In the genomic region with DNA sequence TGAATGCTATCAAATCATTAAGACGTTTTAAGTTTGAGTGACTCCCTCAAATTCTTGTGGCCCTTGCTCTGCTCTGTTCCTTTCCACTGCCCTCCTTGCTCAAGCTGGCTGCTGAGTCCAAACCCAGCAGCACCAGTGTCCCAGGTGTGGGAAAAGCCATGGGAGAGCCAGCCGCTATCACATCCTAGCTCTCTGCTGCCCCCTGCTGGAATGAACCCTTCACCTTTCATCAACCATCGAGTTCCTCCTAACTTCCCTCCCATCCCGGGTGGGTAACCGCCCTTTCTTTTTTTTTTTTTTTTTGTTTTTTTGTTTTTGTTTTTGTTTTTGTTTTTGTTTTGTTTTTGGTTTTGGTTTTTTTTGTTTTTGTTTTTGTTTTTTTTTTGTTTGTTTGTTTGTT, we compare ENCODE assay signal across 7 mouse cellular contexts.
DNase-seq lines count a peak whose midpoint lies in the region; ATAC-seq and TF ChIP-seq lines count a peak whose summit lies in the region.

No protein-coding gene starts in this region.

- WGBS in lung, embryonic 14.5 days = 62% methylated on average over 5 of the region's 5 CpGs

- H3ac ChIP-seq in C2C12 (ENCODE audit: control insufficient read depth, insufficient read length, low read depth) = no peak overlapping the region

- H3K9me3 ChIP-seq in CH12.LX (replicated peaks; ENCODE audit: low read length) = no peaks in the 10 kb centered on the region
- no peaks in the 10 kb centered on the region for H3K9me3 ChIP-seq in lung, embryonic 14.5 days (ENCODE audit: low read depth, low read length)

- H3K4me3 ChIP-seq in C2C12 (ENCODE audit: insufficient read depth, poor library complexity, severe bottlenecking) (no peak overlapping the region), CH12.LX (replicated peaks in 1 of 3; ENCODE audit: low read depth in 2 of 3, low read length in 2 of 3, poor library complexity in 1 of 3) (no peak overlapping the region)
- no peak overlapping the region for H3K4me3 ChIP-seq in lung, embryonic 14.5 days (ENCODE audit: low read depth, low read length)

- peak; percentile 17 for TF ChIP-seq CTCF in C2C12 (IDR thresholded peaks at IDR 0.05; ENCODE audit: control insufficient read depth, insufficient read depth, insufficient read length)
- peak in 1 of 2 experiments; percentile 63; a peak in 2 of 4 replicates for TF ChIP-seq CTCF in CH12.LX (conservative IDR thresholded peaks at IDR 0.05 in 1 of 2, IDR thresholded peaks at IDR 0.05 in 1 of 2; ENCODE audit: low read depth in 2 of 2, low read length in 2 of 2)
- TF ChIP-seq CTCF in lung, embryonic 14.5 days (IDR thresholded peaks at IDR 0.05; ENCODE audit: low read depth) = peak; percentile 71

- no peaks in the 10 kb centered on the region for H3K79me2 ChIP-seq in C2C12 (ENCODE audit: control insufficient read depth, insufficient read depth)
- H3K79me2 ChIP-seq in CH12.LX (replicated peaks; ENCODE audit: control insufficient read depth, extremely low read depth, insufficient read depth, poor library complexity, severe bottlenecking) = no peaks in the 10 kb centered on the region

- TF ChIP-seq POLR2A in CH12.LX (IDR thresholded peaks at IDR 0.05; ENCODE audit: low read depth, low read length) = no peak

- H3K36me3 ChIP-seq in C2C12 (ENCODE audit: control insufficient read depth, insufficient read depth) (no peaks in the 10 kb centered on the region), CH12.LX (replicated peaks in 1 of 2; ENCODE audit: control insufficient read depth in 1 of 2, insufficient read depth in 1 of 2, low read length in 1 of 2) (no peaks in the 10 kb centered on the region)
- H3K36me3 ChIP-seq in lung, embryonic 14.5 days (ENCODE audit: insufficient read depth) = no peaks in the 10 kb centered on the region

- no peaks in the 10 kb centered on the region for H3K4me1 ChIP-seq in CH12.LX (ENCODE audit: control insufficient read depth in 1 of 2, insufficient read depth in 2 of 2)
- H3K4me1 ChIP-seq in lung, embryonic 14.5 days (ENCODE audit: insufficient read depth) = no peaks in the 10 kb centered on the region

- in situ Hi-C loops in CH12.LX (cut with MboI; ENCODE audit: low pct_ligation_motif_present, low pct_unique_long_range_greater_than_20kb, low sequenced_read_pairs) = loop anchor here (10.0 kb wide), 1 partner anchor 538 kb away; no protein-coding TSS in a partner anchor

- dilution Hi-C loops in CH12.LX (cut with MboI; ENCODE audit: extremely low pct_ligation_motif_present, extremely low pct_unique_long_range_greater_than_20kb, low sequenced_read_pairs) = no loop called here

- no peak overlapping the region for H3K4me2 ChIP-seq in CH12.LX (ENCODE audit: insufficient read depth, low read depth, poor library complexity, severe bottlenecking)
- H3K4me2 ChIP-seq in lung, embryonic 14.5 days = no peak overlapping the region

- H3K27me3 ChIP-seq in C2C12 (ENCODE audit: control insufficient read depth, insufficient read depth, insufficient read length) (peaks cover 7% of the 10 kb centered on the region), CH12.LX (replicated peaks) (peaks cover 46% of the 10 kb centered on the region)
- H3K27me3 ChIP-seq in lung, embryonic 14.5 days (ENCODE audit: insufficient read depth, low read length) = no peaks in the 10 kb centered on the region

- peak; percentile 50 for TF ChIP-seq RAD21 in CH12.LX (IDR thresholded peaks at IDR 0.05; ENCODE audit: low read depth, low read length)

- peak; percentile 59 for DNase-seq in CH12.LX (ENCODE audit: extremely low read depth)
- DNase-seq in c-Kit-negative CD71-positive TER-119-positive erythroid progenitor cells, embryonic 14.5 days (ENCODE audit: low read depth, low spot score) = peak; percentile 15
- peak; percentile 81 for DNase-seq in kidney, postnatal 4 days
- peak; percentile 72 for DNase-seq in lung, embryonic 14.5 days
- DNase-seq in spleen, postnatal 10 days (ENCODE audit: low spot score in 2 of 2) = peak; percentile 44 to 81

- H3K27ac ChIP-seq in CH12.LX (ENCODE audit: insufficient read depth, low read depth) = no peak overlapping the region
- no peak overlapping the region for H3K27ac ChIP-seq in lung, embryonic 14.5 days (ENCODE audit: low read depth)

- H3K9ac ChIP-seq in CH12.LX (ENCODE audit: insufficient read depth, low read depth) = no peak overlapping the region
- H3K9ac ChIP-seq in lung, embryonic 14.5 days = no peak overlapping the region

- no peak for TF ChIP-seq EP300 in CH12.LX (IDR thresholded peaks at IDR 0.05; ENCODE audit: low read length)

- no peaks in the 10 kb centered on the region for H3K79me3 ChIP-seq in C2C12 (ENCODE audit: low read depth)

- 0 out of 2 replicates have a peak, but pooled peaks have one; percentile 34 for ATAC-seq in frontal cortex, adult (ENCODE audit: low TSS enrichment)
- ATAC-seq in lung, embryonic 14.5 days (ENCODE audit: insufficient read depth) = no peak

TF ChIP-seq in C2C12, 6 proteins besides CTCF, POLR2A, EP300 and RAD21:
- TF ChIP-seq FOSL1 (IDR thresholded peaks at IDR 0.05; ENCODE audit: insufficient read depth, low read length, poor library complexity, severe bottlenecking) (no peak), MYOD1 (IDR thresholded peaks at IDR 0.05; ENCODE audit: control insufficient read depth, insufficient read length, low read depth) (no peak), MYOG (IDR thresholded peaks at IDR 0.05; ENCODE audit: control insufficient read depth, extremely low read depth, insufficient read length) (no peak), MAX (IDR thresholded peaks at IDR 0.05) (no peak), USF1 (IDR thresholded peaks at IDR 0.05; ENCODE audit: low read depth) (no peak), CEBPB (IDR thresholded peaks at IDR 0.05; ENCODE audit: low read depth) (no peak)

TF ChIP-seq in CH12.LX, 34 proteins besides CTCF, POLR2A, EP300 and RAD21:
- TF ChIP-seq SMC3 (IDR thresholded peaks at IDR 0.05; ENCODE audit: low read depth, low read length) (peak; percentile 36), SIN3A (IDR thresholded peaks at IDR 0.05; ENCODE audit: low read length) (no peak)

Comparison
In these comparisons a context has a peak if more than half of its experiments do, and no peak if none do; other contexts are left out.
1. DNase-seq: peak in every context shown above with its lines; median percentile 81 in kidney, postnatal 4 days; 72 in lung, embryonic 14.5 days; 62 in spleen, postnatal 10 days; 59 in CH12.LX; 15 in c-Kit-negative CD71-positive TER-119-positive erythroid progenitor cells, embryonic 14.5 days.